Mouse (Mus musculus): ENCODE results near the gene E330021D16Rik. TPM values are rescaled to one million over a fixed set of nuclear protein-coding genes. Genes with fewer than 3 reads are reported as not detected.
"Not testable (repeated sequence)": the region's sequence is repeated elsewhere in the genome, so short reads cannot be mapped to it uniquely, and the experiment has no call there.

Gene E330021D16Rik
- polyA plus RNA-seq, 1 experiment from 2014 or later: 0.92 TPM

GRCm38 (mm10) chr6:136449930-136450329, 34.6 kb upstream of the E330021D16Rik start:
- Histone ChIP-seq H3K27ac (ENCODE audit: low read depth, low read length) (no peak overlapping the region), H3K36me3 (ENCODE audit: control insufficient read depth, insufficient read depth, low read length) (no peaks in the 10 kb centered on the region)
- no peak for ATAC-seq (ENCODE audit: low FRiP score, low TSS enrichment)

GRCm38 (mm10) chr6:136449270-136449692, 33.9 kb upstream of the E330021D16Rik start:
- WGBS: 30% methylated on average over 9 of the region's 9 CpGs
- 0 out of 2 replicates have a peak overlapping the region, but pooled peaks have one; percentile 37 for H3K27ac ChIP-seq (ENCODE audit: low read depth, low read length)
- ATAC-seq (ENCODE audit: low FRiP score, low TSS enrichment): peak; percentile 89

More at GRCm38 (mm10) chr6:136449930-136450329, 34.6 kb upstream of the E330021D16Rik start:
- WGBS: 85% methylated on average over 1 of the region's 1 CpGs
- Histone ChIP-seq H3K9ac (ENCODE audit: low read depth, low read length) (no peak overlapping the region), H3K27me3 (ENCODE audit: control insufficient read depth, insufficient read depth, low read length) (no peaks in the 10 kb centered on the region), H3K9me3 (ENCODE audit: control insufficient read depth, low read length) (peaks cover 7% of the 10 kb centered on the region; the same call in 1 of the 2 replicates), H3K4me1 (ENCODE audit: control insufficient read depth, insufficient read depth, low read length) (0 out of 2 replicates have a peak, but pooled peaks cover 5% of the 10 kb centered on the region), H3K4me3 (ENCODE audit: low read length) (no peak overlapping the region), H3K4me2 (replicated peaks; ENCODE audit: low read depth, low read length) (no peak overlapping the region)

GRCm38 (mm10) chr6:136439205-136439604, 23.8 kb upstream of the E330021D16Rik start:
- H3K4me3 ChIP-seq (ENCODE audit: low read length); H3K4me1 ChIP-seq (ENCODE audit: control insufficient read depth, insufficient read depth, low read length); H3K27ac ChIP-seq (ENCODE audit: low read depth, low read length); H3K9ac ChIP-seq (ENCODE audit: low read depth, low read length); H3K36me3 ChIP-seq (ENCODE audit: control insufficient read depth, insufficient read depth, low read length); ATAC-seq (ENCODE audit: low FRiP score, low TSS enrichment); H3K4me2 ChIP-seq (replicated peaks; ENCODE audit: low read depth, low read length); H3K27me3 ChIP-seq (ENCODE audit: control insufficient read depth, insufficient read depth, low read length): not testable (repeated sequence)
- H3K9me3 ChIP-seq (ENCODE audit: control insufficient read depth, low read length): peaks cover 16% of the 10 kb centered on the region; the same call in 1 of the 2 replicates
- WGBS: 71% methylated on average over 2 of the region's 2 CpGs

More at GRCm38 (mm10) chr6:136449270-136449692, 33.9 kb upstream of the E330021D16Rik start:
- Histone ChIP-seq H3K4me1 (ENCODE audit: control insufficient read depth, insufficient read depth, low read length) (0 out of 2 replicates have a peak, but pooled peaks cover 5% of the 10 kb centered on the region), H3K4me3 (ENCODE audit: low read length) (no peak overlapping the region), H3K9ac (ENCODE audit: low read depth, low read length) (no peak overlapping the region), H3K9me3 (ENCODE audit: control insufficient read depth, low read length) (peaks cover 13% of the 10 kb centered on the region; the same call in 1 of the 2 replicates), H3K27me3 (ENCODE audit: control insufficient read depth, insufficient read depth, low read length) (no peaks in the 10 kb centered on the region), H3K4me2 (replicated peaks; ENCODE audit: low read depth, low read length) (no peak overlapping the region), H3K36me3 (ENCODE audit: control insufficient read depth, insufficient read depth, low read length) (no peaks in the 10 kb centered on the region)

DNA sequence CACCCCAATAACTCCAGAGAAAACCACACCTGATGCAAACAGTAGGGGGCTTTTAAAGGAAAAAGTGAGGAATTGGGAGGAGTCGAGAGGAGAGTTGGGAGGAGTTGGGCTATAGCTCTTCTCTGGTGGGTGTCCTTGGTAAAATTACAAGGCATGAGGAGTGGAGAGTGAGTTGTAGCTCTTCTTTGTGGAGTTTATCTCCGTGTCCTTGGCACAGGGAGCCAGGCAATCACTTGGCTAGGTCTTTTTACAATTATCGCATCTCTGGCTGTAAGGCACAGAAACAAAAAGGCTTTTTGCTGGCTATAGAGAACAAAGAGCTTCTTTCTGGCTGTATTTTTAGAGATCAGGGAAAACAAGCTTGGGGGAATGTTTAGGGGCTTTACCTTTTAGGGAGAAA, 20.8 kb upstream of the E330021D16Rik start:
- not testable (repeated sequence) for H3K27me3 ChIP-seq (ENCODE audit: control insufficient read depth, insufficient read depth, low read length); ATAC-seq (ENCODE audit: low FRiP score, low TSS enrichment); H3K4me3 ChIP-seq (ENCODE audit: low read length); H3K4me2 ChIP-seq (replicated peaks; ENCODE audit: low read depth, low read length); H3K9ac ChIP-seq (ENCODE audit: low read depth, low read length); H3K27ac ChIP-seq (ENCODE audit: low read depth, low read length); H3K36me3 ChIP-seq (ENCODE audit: control insufficient read depth, insufficient read depth, low read length); H3K4me1 ChIP-seq (ENCODE audit: control insufficient read depth, insufficient read depth, low read length); H3K9me3 ChIP-seq (ENCODE audit: control insufficient read depth, low read length)
- 83% methylated on average over 3 of the region's 3 CpGs for WGBS

GRCm38 (mm10) chr6:136433573-136433972, 18.2 kb upstream of the E330021D16Rik start:
- no peaks in the 10 kb centered on the region for H3K36me3 ChIP-seq (ENCODE audit: control insufficient read depth, insufficient read depth, low read length)
- no peak overlapping the region for H3K27ac ChIP-seq (ENCODE audit: low read depth, low read length)
- no peak overlapping the region for H3K4me3 ChIP-seq (ENCODE audit: low read length)
- H3K27me3 ChIP-seq (ENCODE audit: control insufficient read depth, insufficient read depth, low read length): no peaks in the 10 kb centered on the region
- 0 out of 2 replicates have a peak, but pooled peaks cover 6% of the 10 kb centered on the region for H3K4me1 ChIP-seq (ENCODE audit: control insufficient read depth, insufficient read depth, low read length)
- no peak overlapping the region for H3K9ac ChIP-seq (ENCODE audit: low read depth, low read length)
- WGBS: 90% methylated on average over 6 of the region's 6 CpGs
- no peak for ATAC-seq (ENCODE audit: low FRiP score, low TSS enrichment)
- H3K4me2 ChIP-seq (replicated peaks; ENCODE audit: low read depth, low read length): no peak overlapping the region
- H3K9me3 ChIP-seq (ENCODE audit: control insufficient read depth, low read length): no peaks in the 10 kb centered on the region

GRCm38 (mm10) chr6:136431896-136432248, 16.5 kb upstream of the E330021D16Rik start:
- WGBS: 33% methylated on average over 7 of the region's 7 CpGs
- H3K4me2 ChIP-seq (replicated peaks; ENCODE audit: low read depth, low read length): no peak overlapping the region
- 0 out of 2 replicates have a peak, but pooled peaks cover 6% of the 10 kb centered on the region for H3K4me1 ChIP-seq (ENCODE audit: control insufficient read depth, insufficient read depth, low read length)

DNA sequence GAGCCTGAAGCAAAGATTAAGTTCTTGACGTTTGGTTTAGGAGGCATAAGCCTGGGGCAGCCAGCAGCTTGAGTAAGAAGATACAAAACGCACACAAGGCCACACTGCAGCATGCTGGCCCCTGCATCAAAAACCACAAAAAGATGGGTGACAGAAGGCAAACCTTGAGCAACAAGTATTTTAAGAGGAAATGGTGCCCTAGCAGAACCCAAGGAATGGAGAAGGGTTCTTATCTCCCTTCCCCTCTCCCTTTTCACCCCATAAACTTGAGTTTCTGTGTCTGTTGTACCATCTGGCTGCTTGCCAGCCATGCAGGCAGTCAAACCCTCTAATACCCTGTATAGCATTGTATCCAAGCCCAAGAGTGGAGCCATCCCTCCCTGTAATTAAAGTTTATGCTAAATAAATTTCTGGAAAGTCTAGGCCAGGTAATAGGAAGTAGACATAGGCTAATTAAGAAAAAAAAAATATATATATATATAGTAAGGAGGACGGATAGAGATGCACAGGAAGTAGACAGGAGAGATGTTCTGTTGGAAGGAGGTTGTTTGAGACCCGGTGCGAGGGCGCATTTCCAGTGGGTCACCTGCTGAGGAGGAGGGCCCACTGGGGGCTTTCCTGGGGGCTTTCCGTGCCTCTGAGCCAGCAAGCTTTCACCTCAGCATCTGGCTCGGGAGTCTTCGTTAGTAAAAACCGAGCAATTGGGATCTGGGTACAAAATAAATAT, 16.0 kb upstream of the E330021D16Rik start:
- Histone ChIP-seq H3K9ac (ENCODE audit: low read depth, low read length) (no peak overlapping the region), H3K27me3 (ENCODE audit: control insufficient read depth, insufficient read depth, low read length) (no peaks in the 10 kb centered on the region), H3K4me1 (ENCODE audit: control insufficient read depth, insufficient read depth, low read length) (0 out of 2 replicates have a peak, but pooled peaks cover 6% of the 10 kb centered on the region), H3K36me3 (ENCODE audit: control insufficient read depth, insufficient read depth, low read length) (no peaks in the 10 kb centered on the region), H3K9me3 (ENCODE audit: control insufficient read depth, low read length) (no peaks in the 10 kb centered on the region), H3K4me2 (replicated peaks; ENCODE audit: low read depth, low read length) (no peak overlapping the region), H3K27ac (ENCODE audit: low read depth, low read length) (no peak overlapping the region; the same call in 1 of the 2 replicates), H3K4me3 (ENCODE audit: low read length) (no peak overlapping the region)
- 46% methylated on average over 10 of the region's 10 CpGs for WGBS
- no peak for ATAC-seq (ENCODE audit: low FRiP score, low TSS enrichment)

More at GRCm38 (mm10) chr6:136431896-136432248, 16.5 kb upstream of the E330021D16Rik start:
- no peaks in the 10 kb centered on the region for H3K9me3 ChIP-seq (ENCODE audit: control insufficient read depth, low read length)
- no peaks in the 10 kb centered on the region for H3K27me3 ChIP-seq (ENCODE audit: control insufficient read depth, insufficient read depth, low read length)
- ATAC-seq (ENCODE audit: low FRiP score, low TSS enrichment): no peak
- H3K4me3 ChIP-seq (ENCODE audit: low read length): no peak overlapping the region
- no peaks in the 10 kb centered on the region for H3K36me3 ChIP-seq (ENCODE audit: control insufficient read depth, insufficient read depth, low read length)
- H3K9ac ChIP-seq (ENCODE audit: low read depth, low read length): no peak overlapping the region
- no peak overlapping the region for H3K27ac ChIP-seq (ENCODE audit: low read depth, low read length)

DNA sequence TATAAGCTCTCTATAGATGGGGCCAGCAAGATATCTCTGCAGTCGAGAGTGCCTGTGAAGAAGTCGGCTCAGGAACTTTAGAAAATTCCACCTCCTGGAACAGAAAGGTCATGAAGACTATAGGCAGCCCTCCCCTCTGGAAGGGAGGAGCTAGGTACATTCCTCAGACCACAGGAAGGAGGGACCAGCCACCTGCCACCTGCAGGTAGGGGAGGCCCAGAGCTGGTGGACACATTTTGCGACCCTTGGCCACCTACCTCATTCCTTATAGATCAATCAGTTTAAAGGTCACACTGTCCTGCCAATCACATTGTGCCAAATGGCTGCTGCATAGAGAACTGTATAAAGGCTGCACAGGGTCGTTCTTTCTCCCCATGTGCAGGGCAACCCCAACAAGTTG, 14.1 kb upstream of the E330021D16Rik start:
- Histone ChIP-seq H3K9me3 (ENCODE audit: control insufficient read depth, low read length) (no peaks in the 10 kb centered on the region), H3K27ac (ENCODE audit: low read depth, low read length) (no peak overlapping the region), H3K27me3 (ENCODE audit: control insufficient read depth, insufficient read depth, low read length) (no peaks in the 10 kb centered on the region), H3K4me3 (ENCODE audit: low read length) (no peak overlapping the region), H3K36me3 (ENCODE audit: control insufficient read depth, insufficient read depth, low read length) (no peaks in the 10 kb centered on the region), H3K9ac (ENCODE audit: low read depth, low read length) (no peak overlapping the region), H3K4me1 (ENCODE audit: control insufficient read depth, insufficient read depth, low read length) (0 out of 2 replicates have a peak, but pooled peaks cover 6% of the 10 kb centered on the region), H3K4me2 (replicated peaks; ENCODE audit: low read depth, low read length) (no peak overlapping the region)
- no peak for ATAC-seq (ENCODE audit: low FRiP score, low TSS enrichment)
- 47% methylated on average over 4 of the region's 4 CpGs for WGBS

- Histone ChIP-seq H3K9me3 (ENCODE audit: control insufficient read depth, low read length) (no peaks in the 10 kb centered on the region), H3K9ac (ENCODE audit: low read depth, low read length) (no peak overlapping the region), H3K4me2 (replicated peaks; ENCODE audit: low read depth, low read length) (no peak overlapping the region), H3K4me1 (ENCODE audit: control insufficient read depth, insufficient read depth, low read length) (0 out of 2 replicates have a peak, but pooled peaks cover 6% of the 10 kb centered on the region), H3K36me3 (ENCODE audit: control insufficient read depth, insufficient read depth, low read length) (no peaks in the 10 kb centered on the region), H3K4me3 (ENCODE audit: low read length) (no peak overlapping the region), H3K27me3 (ENCODE audit: control insufficient read depth, insufficient read depth, low read length) (no peaks in the 10 kb centered on the region), H3K27ac (ENCODE audit: low read depth, low read length) (no peak overlapping the region)
- no peak for ATAC-seq (ENCODE audit: low FRiP score, low TSS enrichment)
- 87% methylated on average over 5 of the region's 5 CpGs for WGBS
These were observed 13.0 kb upstream of the E330021D16Rik start for GRCm38 (mm10) chr6:136428412-136428811.

Data from kidney, embryonic 14.5 days (tissue).